Mouse (Mus musculus): ENCODE results near the gene Yif1b. TPM values are rescaled to one million over a fixed set of nuclear protein-coding genes. Genes with fewer than 3 reads are reported as not detected.
"Not testable (repeated sequence)": the region's sequence is repeated elsewhere in the genome, so short reads cannot be mapped to it uniquely, and the experiment has no call there.

The Yif1b gene
- total RNA-seq, 2 experiments from 2014 or later, result 46.9 to 49.2 TPM

GRCm38 (mm10) chr7:29237596-29237995 is 533 bp upstream of the Yif1b start:
- not testable (repeated sequence) for DNase-seq

- DNase-seq, result peak; percentile 23 to 59
Measured at GRCm38 (mm10) chr7:29244732-29245416, 6.7 kb downstream of the Yif1b start.

- DNase-seq, result no peak
Measured at GRCm38 (mm10) chr7:29246015-29246414, 7.9 kb downstream of the Yif1b start.

GRCm38 (mm10) chr7:29246619-29247313 is 8.6 kb downstream of the Yif1b start:
- DNase-seq, result no peak

- peak; percentile 82 to 89 for DNase-seq
Measured at GRCm38 (mm10) chr7:29247314-29247700, 9.2 kb downstream of the Yif1b start.

- DNase-seq, result peak; percentile 21 to 41
Measured at GRCm38 (mm10) chr7:29247706-29248105, 9.6 kb downstream of the Yif1b start.

GRCm38 (mm10) chr7:29248261-29248841 is 10.2 kb downstream of the Yif1b start, which contains the start of gene 2200002D01Rik:
Gene 2200002D01Rik (minus strand): TSS chr7:29248466.
- peak; percentile 59 for DNase-seq

- no peak for DNase-seq
Measured at GRCm38 (mm10) chr7:29251166-29251565, 13.0 kb downstream of the Yif1b start.

- no peak for DNase-seq
Measured at GRCm38 (mm10) chr7:29253842-29254241, 15.7 kb downstream of the Yif1b start.

- DNase-seq, result no peak
Measured at GRCm38 (mm10) chr7:29255875-29256274, 17.7 kb downstream of the Yif1b start.

GRCm38 (mm10) chr7:29257368-29257767 is 19.2 kb downstream of the Yif1b start:
- DNase-seq, result peak in 1 of 2 experiments; percentile 22

- DNase-seq, result no peak
Measured at GRCm38 (mm10) chr7:29259781-29260730, 21.9 kb downstream of the Yif1b start.

- DNase-seq, result no peak
Measured at GRCm38 (mm10) chr7:29262151-29262550, 24.0 kb downstream of the Yif1b start.

- DNase-seq, result no peak
Measured at GRCm38 (mm10) chr7:29263831-29264230, 25.7 kb downstream of the Yif1b start.

- DNase-seq, result no peak
Measured at GRCm38 (mm10) chr7:29265636-29266035, 27.5 kb downstream of the Yif1b start.

GRCm38 (mm10) chr7:29266931-29267330 is 28.8 kb downstream of the Yif1b start:
- no peak for DNase-seq

GRCm38 (mm10) chr7:29270445-29270844 is 32.3 kb downstream of the Yif1b start:
- DNase-seq, result no peak

- no peak for DNase-seq
Measured at GRCm38 (mm10) chr7:29271687-29272465, 33.7 kb downstream of the Yif1b start.

- DNase-seq, result peak in 1 of 2 experiments; percentile 20
Measured at GRCm38 (mm10) chr7:29276715-29277114, 38.6 kb downstream of the Yif1b start.

GRCm38 (mm10) chr7:29277510-29277909 is 39.4 kb downstream of the Yif1b start:
- DNase-seq, result no peak

- DNase-seq, result no peak
Measured at GRCm38 (mm10) chr7:29279261-29279660, 41.1 kb downstream of the Yif1b start.
